Mouse (Mus musculus): ENCODE measurements around the gene Dennd1c. TPM values are rescaled to one million over a fixed set of nuclear protein-coding genes. Genes with fewer than 3 reads are reported as not detected.
A peak's percentile ranks its signal among the peaks of the same experiment; 100 is the strongest.

The Dennd1c gene
- polyA plus RNA-seq, 1 experiment from 2014 or later = 4.5 TPM

GRCm38 (mm10) chr17:57085970-57086757 is 7.8 kb upstream of the Dennd1c start:
- no peak for ATAC-seq (ENCODE audit: low FRiP score, low read depth)
- H3K4me1 ChIP-seq = peaks cover 18% of the 10 kb centered on the region; the same call in 1 of the 2 replicates
- H3K36me3 ChIP-seq = peaks cover 24% of the 10 kb centered on the region
- H3K27me3 ChIP-seq (replicated peaks) = no peaks in the 10 kb centered on the region
- no peaks in the 10 kb centered on the region for H3K9me3 ChIP-seq
- whole genome bisulfite sequencing = 88% methylated on average over 11 of the region's 11 CpGs
- peak overlapping the region; percentile 59 for H3K4me2 ChIP-seq (replicated peaks)
- no peak overlapping the region for H3K27ac ChIP-seq
- H3K9ac ChIP-seq = no peak overlapping the region
- no peak overlapping the region for H3K4me3 ChIP-seq

- ATAC-seq (ENCODE audit: low FRiP score, low read depth) = no peak
- WGBS = 92% methylated on average over 5 of the region's 5 CpGs
- Histone ChIP-seq H3K27ac (no peak overlapping the region), H3K9me3 (no peaks in the 10 kb centered on the region), H3K27me3 (replicated peaks) (no peaks in the 10 kb centered on the region), H3K36me3 (peaks cover 40% of the 10 kb centered on the region), H3K4me3 (no peak overlapping the region), H3K4me1 (peaks cover 18% of the 10 kb centered on the region; the same call in 1 of the 2 replicates), H3K4me2 (replicated peaks) (no peak overlapping the region), H3K9ac (no peak overlapping the region)
These were observed 4.2 kb upstream of the Dennd1c start for GRCm38 (mm10) chr17:57082481-57082880.

GRCm38 (mm10) chr17:57081234-57081842 is 3.0 kb upstream of the Dennd1c start:
- 94% methylated on average over 31 of the region's 31 CpGs for WGBS
- peaks cover 40% of the 10 kb centered on the region for H3K36me3 ChIP-seq
- no peaks in the 10 kb centered on the region for H3K9me3 ChIP-seq
- H3K27ac ChIP-seq = no peak overlapping the region
- H3K4me1 ChIP-seq = peaks cover 9% of the 10 kb centered on the region; the same call in 1 of the 2 replicates
- no peak overlapping the region for H3K4me3 ChIP-seq
- no peak overlapping the region for H3K4me2 ChIP-seq (replicated peaks)
- no peak for ATAC-seq (ENCODE audit: low FRiP score, low read depth)
- no peak overlapping the region for H3K9ac ChIP-seq
- no peaks in the 10 kb centered on the region for H3K27me3 ChIP-seq (replicated peaks)

DNA sequence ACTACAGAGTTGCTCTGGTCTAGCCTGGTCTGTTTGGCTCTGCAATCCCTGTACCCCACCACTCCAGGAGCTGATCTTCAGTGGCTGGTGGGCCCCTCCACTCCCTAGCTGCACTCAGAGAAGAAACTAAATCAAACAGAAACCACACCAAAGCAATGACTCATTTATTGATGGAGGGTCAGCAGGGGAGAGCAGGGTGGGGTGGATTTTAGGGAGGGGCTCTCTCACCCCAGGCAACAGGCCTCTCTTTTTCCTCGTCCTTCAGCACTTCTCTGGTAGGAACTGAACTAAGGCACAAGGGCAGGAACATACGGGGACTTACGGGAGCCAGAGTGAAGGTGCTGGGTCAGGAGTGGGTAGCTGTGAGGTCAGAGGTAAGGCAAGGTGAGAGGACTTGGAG is 1.6 kb upstream of the Dennd1c start:
- Histone ChIP-seq H3K4me1 (0 out of 2 replicates have a peak, but pooled peaks cover 5% of the 10 kb centered on the region), H3K27me3 (replicated peaks) (no peaks in the 10 kb centered on the region), H3K9ac (no peak overlapping the region), H3K9me3 (no peaks in the 10 kb centered on the region), H3K36me3 (peaks cover 40% of the 10 kb centered on the region), H3K4me2 (replicated peaks) (no peak overlapping the region), H3K27ac (no peak overlapping the region), H3K4me3 (no peak overlapping the region)
- 70% methylated on average over 3 of the region's 3 CpGs for WGBS
- ATAC-seq (ENCODE audit: low FRiP score, low read depth) = no peak

- H3K4me2 ChIP-seq (replicated peaks) = no peak overlapping the region
- WGBS = 62% methylated on average over 3 of the region's 3 CpGs
These were observed 1.4 kb downstream of the Dennd1c start for GRCm38 (mm10) chr17:57076916-57077315.

GRCm38 (mm10) chr17:57070699-57071098 is 7.6 kb downstream of the Dennd1c start:
- no peaks in the 10 kb centered on the region for H3K9me3 ChIP-seq
- no peak overlapping the region; the same call in 1 of the 2 replicates for H3K9ac ChIP-seq
- peak overlapping the region; percentile 44 for H3K4me2 ChIP-seq (replicated peaks)
- peak; percentile 34 for ATAC-seq (ENCODE audit: low FRiP score, low read depth)
- H3K4me1 ChIP-seq = no peaks in the 10 kb centered on the region; the same call in none of the 2 replicates
- no peaks in the 10 kb centered on the region for H3K36me3 ChIP-seq
- 3% methylated on average over 11 of the region's 11 CpGs for WGBS
- H3K27ac ChIP-seq = no peak overlapping the region
- H3K4me3 ChIP-seq = peak overlapping the region; percentile 7; the same call in 1 of the 2 replicates
- H3K27me3 ChIP-seq (replicated peaks) = no peaks in the 10 kb centered on the region

More at GRCm38 (mm10) chr17:57076916-57077315, 1.4 kb downstream of the Dennd1c start:
- no peaks in the 10 kb centered on the region for H3K27me3 ChIP-seq (replicated peaks)
- H3K9me3 ChIP-seq = no peaks in the 10 kb centered on the region
- H3K27ac ChIP-seq = no peak overlapping the region
- ATAC-seq (ENCODE audit: low FRiP score, low read depth) = no peak
- peaks cover 24% of the 10 kb centered on the region for H3K36me3 ChIP-seq
- H3K9ac ChIP-seq = no peak overlapping the region
- H3K4me1 ChIP-seq = no peaks in the 10 kb centered on the region
- no peak overlapping the region for H3K4me3 ChIP-seq

DNA sequence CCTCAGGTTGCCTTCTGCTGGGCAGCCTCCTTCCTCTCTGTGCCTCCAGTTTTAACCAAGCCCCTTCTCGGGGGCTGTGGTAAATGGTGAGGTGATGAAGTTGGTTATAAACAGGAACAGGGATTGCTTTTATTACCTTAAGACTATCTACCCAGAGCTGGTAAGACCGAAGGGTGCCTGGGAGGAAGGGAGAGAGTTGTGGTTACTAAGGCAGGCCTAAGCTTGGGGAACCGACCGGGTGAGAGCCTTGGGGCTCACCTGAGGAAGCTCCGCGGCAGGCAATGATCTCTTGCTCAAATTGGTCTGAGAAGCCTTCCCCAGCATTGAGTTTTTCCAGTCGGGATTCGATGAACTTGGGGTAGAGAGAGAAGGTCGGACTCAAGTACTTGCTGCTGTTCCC is 8.0 kb downstream of the Dennd1c start:
- Histone ChIP-seq H3K4me1 (no peaks in the 10 kb centered on the region; the same call in none of the 2 replicates), H3K9me3 (no peaks in the 10 kb centered on the region), H3K27ac (no peak overlapping the region), H3K4me2 (replicated peaks) (peak overlapping the region; percentile 44), H3K9ac (peak overlapping the region; percentile 9; the same call in 1 of the 2 replicates), H3K4me3 (peak overlapping the region; percentile 7; the same call in 1 of the 2 replicates), H3K27me3 (replicated peaks) (no peaks in the 10 kb centered on the region), H3K36me3 (no peaks in the 10 kb centered on the region)
- ATAC-seq (ENCODE audit: low FRiP score, low read depth) = peak; percentile 19; the same call in 1 of the 2 replicates
- 7% methylated on average over 9 of the region's 9 CpGs for WGBS

DNA sequence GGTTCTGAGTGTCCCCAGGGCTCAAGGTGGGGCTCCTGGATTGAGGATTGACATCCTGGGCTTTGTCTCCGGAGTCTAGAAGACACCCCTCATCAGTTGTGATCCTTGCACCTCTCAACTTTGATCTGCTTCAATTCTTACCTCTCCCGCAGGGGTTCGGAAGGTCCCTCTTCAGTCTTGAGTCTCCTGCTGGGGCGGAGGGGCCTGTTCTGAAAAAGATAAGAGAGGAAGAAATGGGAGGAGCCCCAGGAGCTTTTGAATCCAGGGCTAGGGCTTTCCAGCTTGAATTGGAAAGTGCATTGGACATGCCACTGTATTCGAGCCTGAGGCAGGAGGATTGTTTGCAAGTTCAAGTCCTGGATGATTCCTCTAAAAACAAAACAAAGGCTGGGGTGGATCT is 11.4 kb downstream of the Dennd1c start:
- no peak overlapping the region for H3K4me2 ChIP-seq (replicated peaks)
- ATAC-seq (ENCODE audit: low FRiP score, low read depth) = no peak
- 65% methylated on average over 5 of the region's 5 CpGs for WGBS
- H3K4me1 ChIP-seq = peaks cover 7% of the 10 kb centered on the region
- no peaks in the 10 kb centered on the region for H3K36me3 ChIP-seq
- no peak overlapping the region for H3K27ac ChIP-seq
- H3K4me3 ChIP-seq = no peak overlapping the region
- no peaks in the 10 kb centered on the region for H3K9me3 ChIP-seq
- H3K27me3 ChIP-seq (replicated peaks) = peaks cover 23% of the 10 kb centered on the region
- no peak overlapping the region for H3K9ac ChIP-seq

- H3K9ac ChIP-seq = no peak overlapping the region
- ATAC-seq (ENCODE audit: low FRiP score, low read depth) = no peak
- H3K4me2 ChIP-seq (replicated peaks) = no peak overlapping the region
- no peak overlapping the region for H3K4me3 ChIP-seq
- peaks cover 33% of the 10 kb centered on the region for H3K27me3 ChIP-seq (replicated peaks)
- H3K27ac ChIP-seq = no peak overlapping the region
- 7% methylated on average over 8 of the region's 8 CpGs for WGBS
- H3K9me3 ChIP-seq = no peaks in the 10 kb centered on the region
- H3K4me1 ChIP-seq = peaks cover 23% of the 10 kb centered on the region
- no peaks in the 10 kb centered on the region for H3K36me3 ChIP-seq
These were observed 15.3 kb downstream of the Dennd1c start for GRCm38 (mm10) chr17:57063031-57063430.

- Histone ChIP-seq H3K4me3 (peak overlapping the region; percentile 21; the same call in 1 of the 2 replicates), H3K9ac (no peak overlapping the region), H3K9me3 (no peaks in the 10 kb centered on the region), H3K4me2 (replicated peaks) (peak overlapping the region; percentile 46; the same call in 1 of the 2 replicates), H3K36me3 (no peaks in the 10 kb centered on the region), H3K27me3 (replicated peaks) (peaks cover 33% of the 10 kb centered on the region), H3K4me1 (peaks cover 25% of the 10 kb centered on the region), H3K27ac (no peak overlapping the region)
- no peak for ATAC-seq (ENCODE audit: low FRiP score, low read depth)
- WGBS = 2% methylated on average over 22 of the region's 22 CpGs
These were observed 15.8 kb downstream of the Dennd1c start for GRCm38 (mm10) chr17:57062548-57062947.

- Histone ChIP-seq H3K9ac (no peak overlapping the region), H3K4me1 (peaks cover 25% of the 10 kb centered on the region), H3K27me3 (replicated peaks) (peaks cover 33% of the 10 kb centered on the region), H3K27ac (no peak overlapping the region), H3K4me3 (peak overlapping the region; percentile 21), H3K9me3 (no peaks in the 10 kb centered on the region), H3K4me2 (replicated peaks) (peak overlapping the region; percentile 46), H3K36me3 (no peaks in the 10 kb centered on the region)
- under 1% methylated on average over 39 of the region's 39 CpGs for WGBS
- no peak for ATAC-seq (ENCODE audit: low FRiP score, low read depth)
These were observed 16.2 kb downstream of the Dennd1c start for GRCm38 (mm10) chr17:57062011-57062521.

GRCm38 (mm10) chr17:57061069-57061468 is 17.2 kb downstream of the Dennd1c start:
- no peak overlapping the region for H3K27ac ChIP-seq
- no peak overlapping the region for H3K9ac ChIP-seq
- peak overlapping the region; percentile 92 for H3K4me2 ChIP-seq (replicated peaks)
- H3K9me3 ChIP-seq = no peaks in the 10 kb centered on the region
- H3K4me3 ChIP-seq = no peak overlapping the region
- peaks cover 25% of the 10 kb centered on the region for H3K4me1 ChIP-seq
- ATAC-seq (ENCODE audit: low FRiP score, low read depth) = no peak
- peaks cover 4% of the 10 kb centered on the region for H3K36me3 ChIP-seq
- WGBS = 39% methylated on average over 10 of the region's 10 CpGs
- H3K27me3 ChIP-seq (replicated peaks) = peaks cover 33% of the 10 kb centered on the region
